Mouse (Mus musculus) thymus, postnatal 10 days (tissue): Measurements from ENCODE around the gene Mlst8.

ENCODE experiments used
- DNase-seq, 2 experiments: peaks; one replicate each; pipeline ENCODE4 v3.0.0; 2021; ENCODE audit warnings: low spot score in 2 of 2

Mlst8 gene

GRCm38 (mm10) chr17:24489265-24490030 lies 10.6 kb upstream of the Mlst8 start:
- no peak for DNase-seq

GRCm38 (mm10) chr17:24488662-24489264 lies 9.9 kb upstream of the Mlst8 start:
- peak in 1 of 2 experiments; percentile 29 for DNase-seq

- DNase-seq = no peak
Observed at GRCm38 (mm10) chr17:24488186-24488661, 9.3 kb upstream of the Mlst8 start, which contains the start of gene Caskin1. TSS of gene Caskin1 (plus strand) at chr17:24488601.

GRCm38 (mm10) chr17:24485090-24485860 lies 6.4 kb upstream of the Mlst8 start:
- peak; percentile 20 to 36 for DNase-seq

- no peak for DNase-seq
Observed at GRCm38 (mm10) chr17:24483495-24483894, 4.6 kb upstream of the Mlst8 start.

GRCm38 (mm10) chr17:24481027-24481815 lies 2.3 kb upstream of the Mlst8 start:
- no peak for DNase-seq

- DNase-seq = no peak
Observed at GRCm38 (mm10) chr17:24480201-24480826, 1.4 kb upstream of the Mlst8 start.

GRCm38 (mm10) chr17:24479431-24479830 lies 553 bp upstream of the Mlst8 start:
- DNase-seq = no peak

- no peak for DNase-seq
Observed at GRCm38 (mm10) chr17:24477985-24478600, 785 bp downstream of the Mlst8 start.

- DNase-seq = no peak
Observed at GRCm38 (mm10) chr17:24477053-24477984, 1.6 kb downstream of the Mlst8 start.

GRCm38 (mm10) chr17:24476022-24476776 lies 2.7 kb downstream of the Mlst8 start:
- DNase-seq = no peak

GRCm38 (mm10) chr17:24475586-24475985 lies 3.3 kb downstream of the Mlst8 start:
- DNase-seq = no peak

GRCm38 (mm10) chr17:24474557-24474956 lies 4.3 kb downstream of the Mlst8 start:
- no peak for DNase-seq

GRCm38 (mm10) chr17:24473612-24474275 lies 5.1 kb downstream of the Mlst8 start, which contains the start of gene Bricd5:
TSS of gene Bricd5 (plus strand) at chr17:24473884.
- no peak for DNase-seq

GRCm38 (mm10) chr17:24472512-24472911 lies 6.4 kb downstream of the Mlst8 start:
- no peak for DNase-seq

GRCm38 (mm10) chr17:24470701-24471527 lies 8.0 kb downstream of the Mlst8 start:
- peak in 1 of 2 experiments; percentile 30 for DNase-seq
